Mouse (Mus musculus) thymus, postnatal 10 days (tissue): ENCODE measurements around the gene Dnmt3c.
A peak's percentile ranks its signal among the peaks of the same experiment; 100 is the strongest.
"Not testable (repeated sequence)": the region's sequence is repeated elsewhere in the genome, so short reads cannot be mapped to it uniquely, and the experiment has no call there.

Experiments used
- DNase-seq, 2 experiments: peaks; one replicate each; pipeline ENCODE4 v3.0.0; 2021; ENCODE audit warnings: low spot score in 2 of 2

Gene Dnmt3c

GRCm38 (mm10) chr2:153696352-153696751, at the start of gene Dnmt3c:
Gene Dnmt3c (plus strand): TSS chr2:153696652.
- DNase-seq, result no peak

GRCm38 (mm10) chr2:153648773-153649297, 47.6 kb upstream of the Dnmt3c start:
- DNase-seq, result peak in 1 of 2 experiments; percentile 6

DNA sequence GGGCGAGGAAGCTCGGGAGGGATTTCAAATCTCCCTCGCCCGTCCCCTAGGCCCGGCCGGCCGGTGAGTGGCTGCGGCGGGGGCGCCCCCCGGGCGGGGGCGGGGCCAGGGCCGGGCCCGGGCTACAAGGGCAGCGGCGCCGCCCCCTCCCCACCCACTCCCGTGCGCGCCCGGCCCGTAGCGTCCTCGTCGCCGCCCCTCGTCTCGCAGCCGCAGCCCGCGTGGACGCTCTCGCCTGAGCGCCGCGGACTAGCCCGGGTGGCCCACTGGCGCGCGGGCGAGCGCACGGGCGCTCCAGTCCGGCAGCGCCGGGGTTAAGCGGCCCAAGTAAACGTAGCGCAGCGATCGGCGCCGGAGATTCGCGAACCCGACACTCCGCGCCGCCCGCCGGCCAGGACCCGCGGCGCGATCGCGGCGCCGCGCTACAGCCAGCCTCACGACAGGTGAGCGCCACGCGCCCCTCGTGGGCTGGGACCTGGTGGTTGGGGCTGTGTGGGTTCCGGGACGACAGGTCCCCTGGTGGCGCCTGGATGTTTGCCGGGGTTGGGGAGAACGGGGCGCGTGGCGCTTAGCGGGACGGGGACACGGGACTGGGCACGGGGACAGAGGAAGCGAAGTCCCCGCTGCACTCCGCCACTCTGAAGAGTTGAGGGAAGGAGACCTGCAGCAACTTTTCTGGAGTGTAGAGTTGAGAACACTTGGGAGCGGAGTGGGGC, 47.0 kb upstream of the Dnmt3c start, which contains the start of gene Dnmt3b:
Dnmt3b (plus strand) TSS at position 153 of the 716 bp plus-strand sequence.
- peak; percentile 32 to 39 for DNase-seq

DNA sequence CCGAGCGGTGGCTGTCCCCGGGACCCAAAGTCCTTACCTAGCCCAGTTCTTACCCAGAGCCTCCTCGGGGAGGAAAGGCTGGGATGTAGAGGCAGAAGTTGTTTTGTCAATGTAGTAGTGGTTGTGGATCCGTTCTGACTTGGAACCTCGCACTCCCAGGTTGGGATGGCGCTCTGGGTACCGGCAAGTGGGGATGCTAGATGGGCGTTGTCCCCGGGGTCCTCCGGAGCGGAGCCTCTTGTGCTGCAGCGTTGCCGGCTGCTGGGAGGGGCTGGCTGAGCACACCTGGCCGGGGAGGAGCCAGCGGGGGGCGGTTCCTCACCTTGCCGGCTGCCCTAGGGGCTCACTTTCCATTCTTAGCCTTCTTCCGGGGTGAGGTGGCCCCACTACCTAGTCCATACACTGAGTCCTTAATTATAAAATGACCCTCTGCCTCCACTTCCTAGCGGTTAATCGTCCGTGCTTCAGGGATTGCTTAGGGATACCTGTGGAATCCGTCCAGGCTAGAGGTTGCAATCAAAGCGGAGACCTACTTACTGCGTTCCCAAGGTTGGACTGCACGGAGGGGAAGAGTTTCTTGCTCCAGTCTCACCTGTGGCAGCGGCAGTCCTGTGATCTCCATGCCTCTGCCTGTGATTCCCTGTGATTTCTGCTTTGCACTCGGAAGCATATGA, 46.3 kb upstream of the Dnmt3c start:
- DNase-seq, result peak; percentile 23 to 39

DNA sequence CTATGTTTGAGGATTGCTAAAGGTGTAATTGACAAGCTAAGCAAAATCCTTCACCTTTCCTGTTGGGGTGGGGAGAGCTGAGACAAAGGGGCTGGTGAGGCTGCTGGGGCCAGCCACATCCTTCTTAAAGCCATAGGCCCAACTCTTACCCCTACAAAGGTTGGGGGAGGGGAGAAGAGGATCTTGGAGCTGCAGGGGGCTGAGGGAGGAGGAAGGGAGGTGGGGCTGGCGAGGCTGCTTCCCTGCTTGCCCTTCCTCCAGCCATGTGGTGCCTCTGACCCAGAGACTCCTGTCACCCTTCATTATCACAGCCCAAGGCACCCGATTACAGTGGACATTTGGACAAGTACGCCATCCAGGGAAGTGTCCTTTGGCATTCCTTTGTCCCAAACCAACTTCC, 44.8 kb upstream of the Dnmt3c start:
- DNase-seq, result no peak

DNA sequence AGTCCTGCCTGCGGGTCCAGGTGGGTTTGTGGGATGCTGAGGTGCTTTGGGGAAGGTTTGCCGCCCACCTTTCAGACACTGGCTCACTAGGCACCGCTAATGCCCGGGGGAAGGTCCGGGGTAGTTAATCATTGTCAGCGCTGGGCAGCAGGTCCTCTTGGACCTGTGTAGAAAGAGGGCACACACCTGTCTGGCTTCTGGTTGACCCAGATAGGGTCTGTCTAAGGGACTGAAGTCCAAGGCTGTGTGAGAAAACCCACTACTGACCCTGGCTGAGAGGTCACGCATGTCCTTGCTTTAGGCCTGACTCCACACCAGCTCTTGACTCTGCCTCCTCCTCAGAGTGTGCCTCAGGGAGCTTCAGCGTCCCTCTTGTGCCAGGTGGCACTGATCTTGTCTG, 38.8 kb upstream of the Dnmt3c start:
- not testable (repeated sequence) for DNase-seq

DNA sequence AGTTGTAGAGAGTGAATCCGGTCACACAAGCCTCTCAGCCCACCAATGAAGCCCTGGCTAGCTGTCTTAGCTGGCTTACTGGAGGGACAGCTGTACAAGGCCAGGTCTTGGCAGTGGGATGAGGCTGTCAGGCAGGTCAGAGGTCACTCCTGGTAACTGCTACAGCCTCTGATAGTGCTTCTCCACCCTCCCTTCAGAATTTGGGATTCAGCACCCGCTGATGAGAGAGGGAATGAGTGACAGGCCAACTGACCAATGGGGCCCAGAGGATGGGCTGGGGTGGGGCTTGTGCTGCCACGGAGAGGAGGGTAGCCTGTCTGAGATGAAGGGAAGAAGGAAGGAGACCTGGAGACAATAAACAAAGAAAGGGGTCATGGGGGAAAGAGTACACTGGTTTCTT, 35.8 kb upstream of the Dnmt3c start:
- DNase-seq, result no peak

- DNase-seq, result no peak
These were observed 31.1 kb upstream of the Dnmt3c start for GRCm38 (mm10) chr2:153665401-153665800.

GRCm38 (mm10) chr2:153668754-153669376, 27.6 kb upstream of the Dnmt3c start:
- DNase-seq, result peak in 1 of 2 experiments; percentile 59

GRCm38 (mm10) chr2:153670111-153670510, 26.3 kb upstream of the Dnmt3c start:
- DNase-seq, result no peak

GRCm38 (mm10) chr2:153672619-153673018, 23.8 kb upstream of the Dnmt3c start:
- DNase-seq, result no peak

DNA sequence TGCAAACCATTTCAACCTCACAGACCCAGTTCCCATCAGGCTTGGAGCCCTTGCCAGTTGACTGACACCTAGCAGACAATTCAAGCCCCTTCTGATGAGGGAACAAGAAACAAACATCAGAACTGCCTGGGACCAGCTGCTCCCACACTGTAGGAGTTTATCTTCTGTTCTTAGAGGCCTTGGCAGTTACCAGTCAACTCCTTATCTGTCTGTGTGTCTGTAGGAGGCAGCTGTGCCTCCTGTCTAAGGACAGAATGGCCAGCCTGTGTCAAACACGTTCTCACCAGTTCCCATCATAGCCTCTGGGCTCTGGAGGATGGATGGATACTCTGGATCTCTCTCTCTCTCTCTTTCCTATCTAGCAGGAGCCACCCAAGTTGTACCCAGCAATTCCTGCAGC, 21.1 kb upstream of the Dnmt3c start:
- not testable (repeated sequence) for DNase-seq

GRCm38 (mm10) chr2:153676944-153677343, 19.5 kb upstream of the Dnmt3c start:
- DNase-seq, result no peak

GRCm38 (mm10) chr2:153677550-153677949, 18.9 kb upstream of the Dnmt3c start:
- DNase-seq, result no peak

DNA sequence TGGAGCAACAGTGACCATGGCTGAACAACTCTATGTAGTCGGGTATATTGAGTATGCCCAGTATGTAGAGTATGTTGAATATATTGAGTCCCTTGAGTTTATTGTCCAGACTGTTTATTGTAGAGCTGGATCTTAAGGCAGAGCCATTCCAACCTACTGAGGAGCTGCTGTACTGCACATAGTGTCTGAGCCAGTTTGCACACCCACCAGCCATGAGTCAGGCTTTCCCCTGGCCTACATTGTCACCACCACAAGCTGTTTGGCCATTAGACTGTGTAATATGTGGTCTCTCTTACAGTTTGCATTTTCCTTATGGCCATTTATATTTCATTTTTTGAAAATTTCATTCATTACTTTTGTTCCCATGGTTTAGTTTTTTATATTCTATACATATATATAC, 16.5 kb upstream of the Dnmt3c start:
- no peak for DNase-seq

GRCm38 (mm10) chr2:153693413-153693812, 3.0 kb upstream of the Dnmt3c start:
- not testable (repeated sequence) for DNase-seq

DNA sequence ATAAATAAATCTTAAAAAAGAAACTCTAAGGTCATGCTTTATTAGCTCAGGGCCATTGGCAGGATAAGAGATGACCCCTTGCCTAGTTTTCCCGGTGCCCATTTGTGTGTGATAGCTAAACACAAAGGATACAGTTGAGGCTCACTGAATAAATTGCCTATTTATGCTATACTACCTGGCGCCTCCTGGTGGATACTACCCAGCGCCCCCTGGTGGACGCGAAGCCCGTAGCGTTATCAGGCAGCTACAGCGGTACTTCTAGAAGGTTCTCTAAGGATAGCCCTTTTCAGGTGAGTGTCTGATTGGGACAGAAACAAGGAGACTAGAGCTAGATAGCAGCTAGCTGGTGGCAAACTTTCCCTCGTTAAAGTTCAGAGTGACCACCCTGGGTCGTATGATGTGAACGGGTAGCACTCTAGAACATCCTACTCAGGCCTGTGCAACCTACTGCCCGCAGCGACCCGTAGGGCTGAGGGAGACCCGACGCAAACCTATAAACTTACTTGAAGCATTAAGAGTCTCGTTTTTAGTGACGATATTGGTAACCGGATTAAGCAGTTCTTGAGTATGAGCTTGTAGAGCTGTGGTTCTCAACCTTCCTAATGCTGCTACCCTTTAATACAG, 1.9 kb upstream of the Dnmt3c start:
- DNase-seq, result peak; percentile 29 to 77

- no peak for DNase-seq
These were observed 6.9 kb downstream of the Dnmt3c start for GRCm38 (mm10) chr2:153703389-153703788.

DNA sequence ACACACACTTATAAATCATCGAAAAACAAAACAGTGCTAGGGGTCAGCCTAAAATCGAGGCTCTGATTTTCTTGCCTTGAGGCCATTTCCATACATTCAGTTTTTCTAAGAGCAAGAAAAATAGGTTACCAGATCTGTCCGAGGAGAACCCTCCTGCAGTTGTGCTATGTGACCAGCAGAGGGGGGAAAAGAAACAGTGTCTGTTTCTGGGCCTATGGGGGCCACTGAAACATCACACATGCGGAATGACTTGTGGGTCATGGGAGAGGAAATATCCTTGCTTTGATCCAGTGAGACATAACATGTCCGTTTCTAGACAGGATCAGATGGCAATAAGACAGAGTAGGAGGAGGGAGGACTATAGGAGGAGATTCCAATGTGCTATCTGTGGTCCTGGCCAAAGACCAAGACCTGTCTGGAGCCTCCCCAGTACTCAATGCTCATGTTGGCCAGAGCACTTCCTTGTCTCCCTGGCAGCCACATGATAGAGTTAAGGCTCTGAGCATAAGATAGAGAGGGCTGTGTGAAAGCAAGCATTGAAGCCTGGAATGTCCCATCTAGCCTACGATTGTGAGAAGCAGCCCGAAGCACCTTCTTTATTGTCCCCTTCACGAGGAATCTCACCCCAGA, 14.4 kb downstream of the Dnmt3c start:
- peak in 1 of 2 experiments; percentile 67 for DNase-seq

DNA sequence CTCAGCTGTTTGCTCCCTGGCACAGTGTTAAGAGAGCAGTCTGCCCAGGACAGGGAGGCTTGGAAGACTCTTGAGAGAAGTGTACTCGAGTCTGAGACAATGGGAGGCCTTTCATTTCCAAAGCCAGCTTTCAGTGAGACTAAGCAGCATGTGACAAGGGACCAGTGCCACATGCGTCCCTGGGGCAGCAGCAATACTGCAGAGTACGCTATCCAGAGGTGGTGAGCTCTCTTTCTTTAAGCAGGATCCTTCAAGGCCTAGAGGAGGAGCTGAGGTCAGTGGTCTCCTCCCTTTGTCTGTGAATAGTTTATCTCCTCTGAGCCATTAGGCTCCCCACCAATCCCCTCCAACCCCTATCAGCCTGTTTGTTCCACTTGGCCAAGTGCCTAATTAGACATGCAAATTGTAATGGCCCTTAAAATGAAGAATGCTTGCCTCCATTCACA, 16.2 kb downstream of the Dnmt3c start:
- no peak for DNase-seq

DNA sequence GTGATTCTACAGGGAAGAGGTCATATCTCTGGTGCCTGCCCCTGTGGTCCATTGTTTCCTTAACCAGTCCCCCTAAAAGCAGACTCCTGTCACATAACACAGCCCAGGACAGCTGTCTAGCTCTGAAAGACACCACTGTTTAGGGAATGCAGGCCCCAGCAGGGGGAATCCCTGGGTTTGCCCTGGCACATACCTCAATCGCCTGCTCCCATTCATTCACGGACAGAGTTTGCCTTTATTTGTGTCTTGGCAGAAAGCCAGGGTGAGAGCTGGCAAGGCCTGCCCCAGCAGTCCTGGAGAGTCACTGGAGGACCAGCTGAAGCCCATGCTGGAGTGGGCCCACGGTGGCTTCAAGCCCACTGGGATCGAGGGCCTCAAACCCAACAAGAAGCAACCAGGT, 16.8 kb downstream of the Dnmt3c start:
- no peak for DNase-seq
